Mouse (Mus musculus): Measurements from ENCODE around the gene Ufm1.

Ufm1 gene

GRCm38 (mm10) chr3:53863383-53864220 lies at the start of gene Ufm1:
Gene Ufm1 (minus strand): TSS chr3:53863830.
- DNase-seq, result peak; percentile 98

- no peak for DNase-seq
These were observed 27.2 kb upstream of the Ufm1 start for GRCm38 (mm10) chr3:53890619-53891540.

GRCm38 (mm10) chr3:53871596-53871995 lies 8.0 kb upstream of the Ufm1 start:
- no peak for DNase-seq

GRCm38 (mm10) chr3:53870482-53870881 lies 6.9 kb upstream of the Ufm1 start:
- DNase-seq, result no peak

GRCm38 (mm10) chr3:53869263-53869662 lies 5.6 kb upstream of the Ufm1 start:
- no peak for DNase-seq

GRCm38 (mm10) chr3:53868212-53868611 lies 4.6 kb upstream of the Ufm1 start:
- DNase-seq, result no peak

GRCm38 (mm10) chr3:53854831-53855230 lies 8.8 kb downstream of the Ufm1 start:
- DNase-seq, result no peak

GRCm38 (mm10) chr3:53854261-53854660 lies 9.4 kb downstream of the Ufm1 start:
- DNase-seq, result no peak

GRCm38 (mm10) chr3:53848262-53848661 lies 15.4 kb downstream of the Ufm1 start:
- no peak for DNase-seq

GRCm38 (mm10) chr3:53847726-53848125 lies 15.9 kb downstream of the Ufm1 start:
- no peak for DNase-seq

GRCm38 (mm10) chr3:53846206-53846928 lies 17.3 kb downstream of the Ufm1 start:
- no peak for DNase-seq

- no peak for DNase-seq
These were observed 18.8 kb downstream of the Ufm1 start, which contains the start of gene Gm10985 for GRCm38 (mm10) chr3:53844786-53845185. Gene Gm10985 (plus strand): TSS chr3:53845086.

GRCm38 (mm10) chr3:53834238-53834637 lies 29.4 kb downstream of the Ufm1 start:
- no peak for DNase-seq

- no peak for DNase-seq
These were observed 50.1 kb downstream of the Ufm1 start for GRCm38 (mm10) chr3:53813421-53813977.
